Mouse (Mus musculus) left cerebral cortex, adult 8-10 months (tissue): ENCODE results near the gene Tll2. TPM values are rescaled to one million over a fixed set of nuclear protein-coding genes. Genes with fewer than 3 reads are reported as not detected.

Experiments used
- DNase-seq, 2 experiments: peaks; one replicate each; pipeline ENCODE4 v3.0.0; 2022; ENCODE audit warnings: low spot score in 2 of 2
- total RNA-seq, 4 experiments: library from RNA; stranded (reverse); gene quantifications; 2 replicates each; pipeline ENCODE4 v1.2.4; 2022

Tll2 gene
- under 1 TPM; 0.64 to 0.96 (median 0.80) TPM for total RNA-seq

DNA sequence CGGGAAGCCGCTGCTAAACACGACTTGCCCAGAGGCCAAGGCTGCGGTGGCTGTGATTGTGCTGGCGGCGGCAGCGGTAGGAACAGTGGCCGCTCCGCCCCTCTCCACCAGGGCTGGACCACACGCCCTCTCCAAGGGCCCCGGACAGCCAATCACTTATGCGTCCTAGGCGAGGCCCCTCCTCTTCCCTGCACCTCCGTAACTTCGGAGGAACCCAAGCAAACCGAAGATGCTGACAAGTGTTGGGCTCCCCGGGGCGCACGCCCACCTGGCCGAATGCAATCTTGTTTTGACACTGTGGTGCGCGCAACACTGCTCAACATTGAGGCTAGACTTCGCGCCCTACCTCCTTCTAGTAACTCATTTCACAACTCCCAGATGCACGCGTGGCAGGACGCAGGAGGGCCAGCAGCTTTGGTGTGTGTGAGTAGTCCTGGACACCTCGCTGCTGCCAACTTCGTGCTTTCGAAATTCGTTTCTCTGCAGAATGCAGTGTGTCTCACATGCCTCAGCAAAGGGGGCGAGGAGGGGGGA, at the start of gene Tll2:
Gene Tll2, minus strand, starts transcription at position 25 of the 534 bp plus-strand sequence.
- DNase-seq, result peak in 1 of 2 experiments; percentile 18

DNA sequence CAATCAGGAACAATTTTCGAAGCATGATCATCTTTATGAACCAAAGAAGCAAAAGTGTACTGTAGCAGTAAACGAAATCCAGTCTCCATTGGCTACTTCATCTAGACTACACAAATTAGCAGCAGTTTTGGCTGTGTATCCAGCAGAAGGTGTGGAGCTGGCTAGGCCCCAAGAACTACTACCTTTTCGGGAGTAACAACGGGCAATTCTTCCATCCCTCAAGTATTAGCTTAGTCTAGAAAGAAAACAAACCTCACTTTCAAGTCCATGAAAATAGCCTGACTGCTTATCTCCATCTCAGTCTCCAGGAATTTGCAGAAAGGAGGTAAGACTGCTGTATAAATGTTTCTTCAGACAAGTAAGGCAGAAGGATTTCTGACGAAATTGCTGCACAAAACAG, 47.9 kb upstream of the Tll2 start:
- no peak for DNase-seq

GRCm38 (mm10) chr19:41248968-41249367, 42.3 kb upstream of the Tll2 start:
- DNase-seq, result no peak

DNA sequence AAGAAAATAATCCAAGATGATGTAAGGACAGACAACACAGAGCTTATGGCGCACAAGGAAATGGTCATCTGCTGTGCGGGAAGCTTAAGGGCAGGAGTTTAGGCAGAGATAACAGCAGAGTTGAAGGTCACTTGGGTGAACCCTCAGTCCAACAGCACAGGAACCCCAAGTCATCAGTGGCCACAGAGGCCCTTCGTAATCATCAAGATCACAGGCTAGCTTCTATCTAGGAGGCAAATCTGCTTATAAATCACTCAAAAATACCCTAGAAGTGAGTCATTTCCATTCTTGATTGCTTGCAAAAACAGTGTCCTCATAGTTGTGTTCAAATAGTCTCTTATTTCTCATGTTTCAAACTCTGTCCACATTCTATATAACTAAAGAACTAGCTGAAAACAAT, 41.6 kb upstream of the Tll2 start:
- no peak for DNase-seq

DNA sequence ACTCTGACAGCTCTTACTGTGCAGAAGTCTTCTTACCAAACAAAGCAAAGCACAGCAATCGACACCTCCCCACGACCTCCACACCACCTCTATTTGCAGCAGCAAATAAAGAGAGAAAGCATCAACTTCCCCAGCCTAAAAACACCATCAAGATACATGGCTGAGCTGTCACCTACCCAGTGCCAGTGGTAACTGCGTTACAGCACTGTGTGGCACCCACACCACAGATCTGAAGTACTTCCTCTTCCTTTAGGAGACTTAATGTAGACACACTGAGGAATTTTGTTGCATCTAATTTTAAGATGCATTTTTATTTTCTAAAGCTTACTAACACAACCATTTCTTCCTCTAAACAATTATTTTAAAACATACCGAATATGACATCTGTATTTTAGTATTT, 39.6 kb upstream of the Tll2 start:
- DNase-seq, result no peak

DNA sequence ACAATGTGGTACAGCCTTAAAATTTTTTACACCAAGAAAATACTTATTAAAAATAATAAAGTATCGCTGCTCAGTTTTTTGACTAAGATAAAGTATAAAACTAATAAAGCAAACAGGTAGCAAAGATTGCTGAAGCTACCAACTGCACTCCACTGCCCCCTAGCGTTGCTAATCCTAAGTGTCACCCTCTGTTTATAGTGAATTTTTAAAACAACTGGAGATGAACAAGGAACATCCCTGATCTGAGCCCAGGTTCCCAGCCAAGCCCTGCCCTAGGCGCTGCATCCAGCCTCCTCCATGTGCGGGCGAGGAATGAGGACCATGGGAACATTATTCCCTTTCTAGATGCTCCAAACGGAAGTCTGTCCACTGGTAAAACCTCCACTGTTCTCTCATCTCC, 37.9 kb upstream of the Tll2 start:
- DNase-seq, result peak in 1 of 2 experiments; percentile 11

GRCm38 (mm10) chr19:41241997-41242396, 35.4 kb upstream of the Tll2 start:
- no peak for DNase-seq

DNA sequence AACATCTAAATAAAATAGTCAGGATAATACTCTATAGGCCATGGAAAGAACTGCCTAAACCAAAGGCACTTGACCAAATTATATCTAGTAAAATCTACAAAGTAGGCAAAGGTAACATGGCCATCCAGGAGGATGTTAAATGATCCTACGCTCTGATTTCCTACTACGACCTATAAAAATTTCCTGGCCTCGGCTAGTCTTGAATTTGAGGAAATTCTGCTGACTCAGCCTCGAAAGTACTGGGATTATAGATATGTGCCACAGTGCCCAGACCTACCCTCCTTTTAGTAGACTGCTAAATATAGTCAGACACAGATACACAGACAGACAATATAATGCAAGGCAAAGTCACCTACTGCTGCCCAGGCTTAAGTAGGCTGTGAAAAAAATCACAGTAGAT, 27.1 kb upstream of the Tll2 start:
- DNase-seq, result no peak

DNA sequence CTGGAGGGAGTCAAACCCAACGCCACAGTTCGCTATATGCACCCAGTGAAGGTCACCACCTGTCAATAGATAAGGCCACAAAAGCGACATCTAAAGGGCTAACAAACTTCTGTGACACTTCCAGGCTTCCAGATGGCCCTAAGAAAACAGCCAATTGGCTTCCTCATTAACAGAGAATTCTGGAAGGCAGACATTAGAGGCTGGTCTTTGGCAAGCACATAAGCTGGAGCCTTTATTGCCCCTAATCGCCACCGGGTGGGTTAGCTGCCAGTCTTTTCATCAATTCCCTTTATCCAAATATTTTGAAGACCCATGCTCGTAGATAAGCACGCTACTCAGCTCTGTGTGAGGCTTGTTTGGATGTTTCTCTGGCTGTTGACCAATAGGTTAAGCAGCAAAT, 1.7 kb upstream of the Tll2 start:
- DNase-seq, result no peak

DNA sequence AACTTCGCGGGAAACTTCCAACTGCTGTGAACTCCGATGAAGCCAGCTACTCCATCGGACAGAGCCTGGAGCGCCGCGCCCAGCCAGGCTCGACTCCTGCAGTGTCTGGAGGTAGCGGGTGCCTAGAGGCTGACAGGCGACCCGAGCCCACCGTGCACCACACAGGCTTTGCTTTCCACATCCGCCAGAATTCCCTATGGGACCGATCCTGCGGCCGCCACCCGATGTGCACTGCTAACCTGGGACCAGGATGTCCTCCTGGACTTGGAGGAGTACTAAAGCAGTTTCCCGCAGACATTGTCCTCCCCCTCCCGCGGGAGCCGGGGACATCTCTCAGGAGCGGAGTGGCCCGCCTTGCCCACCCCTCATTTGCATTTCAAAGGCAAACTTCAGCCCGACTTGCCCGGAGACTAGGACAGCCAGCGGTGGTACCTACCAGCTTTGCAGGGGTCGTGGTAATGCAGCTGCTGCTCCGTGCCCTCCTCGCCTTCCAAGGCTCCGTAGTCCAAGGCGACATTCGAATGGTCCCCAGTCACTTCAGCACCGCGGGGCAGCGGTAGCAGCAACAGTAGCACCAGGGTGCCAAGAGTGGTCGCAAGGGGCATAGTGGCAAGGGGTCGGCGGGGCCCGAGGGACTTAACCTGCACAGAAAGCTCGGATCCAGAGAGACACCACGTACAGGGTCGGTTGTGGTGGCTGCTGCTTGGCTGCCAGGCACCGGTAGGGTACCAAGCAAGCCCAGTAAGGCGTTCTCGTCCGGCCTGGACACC, 409 bp downstream of the Tll2 start:
- no peak for DNase-seq

- peak in 1 of 2 experiments; percentile 21 for DNase-seq
Measured at GRCm38 (mm10) chr19:41204159-41205081, 2.2 kb downstream of the Tll2 start.

DNA sequence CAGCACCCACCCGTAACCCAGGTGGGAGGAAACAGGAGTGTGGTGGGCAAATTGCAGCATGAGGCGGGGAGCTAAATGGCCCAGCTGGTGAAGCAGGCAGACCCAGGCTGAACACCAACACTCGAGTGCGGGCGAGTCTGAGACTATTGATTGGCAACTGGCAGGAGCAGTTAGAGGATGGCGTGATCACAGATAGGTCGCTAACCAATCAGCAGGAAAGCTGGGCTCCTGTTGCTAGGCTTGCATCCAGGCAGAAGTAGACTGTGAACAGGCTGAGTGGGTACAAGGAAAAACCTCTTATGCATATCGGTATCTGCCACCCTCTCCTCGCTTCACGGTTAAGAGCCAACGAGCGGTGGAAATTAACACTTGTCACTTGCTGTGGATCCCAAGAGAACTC, 9.0 kb downstream of the Tll2 start:
- DNase-seq, result peak in 1 of 2 experiments; percentile 57

GRCm38 (mm10) chr19:41193379-41193778, 13.3 kb downstream of the Tll2 start:
- DNase-seq, result no peak

GRCm38 (mm10) chr19:41192953-41193352, 13.7 kb downstream of the Tll2 start:
- no peak for DNase-seq

DNA sequence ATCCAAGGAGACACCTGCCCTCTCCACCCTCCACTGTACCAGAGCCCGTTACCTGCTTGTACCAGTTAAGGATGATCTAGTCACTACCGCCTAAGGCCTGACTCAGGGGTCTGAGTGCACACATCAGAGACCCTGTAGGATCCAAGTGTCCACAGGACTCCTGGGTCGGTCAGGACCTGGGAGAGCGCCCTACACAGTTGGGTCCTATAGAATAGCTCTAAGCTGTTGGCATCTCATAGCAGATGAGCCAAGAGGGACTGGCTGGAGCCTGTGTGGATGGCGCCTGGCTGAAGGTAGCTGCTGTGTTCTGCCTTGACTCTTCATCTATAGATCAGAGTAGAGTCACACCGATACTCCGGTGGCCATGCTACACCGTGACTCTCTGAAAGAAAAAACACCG, 14.9 kb downstream of the Tll2 start:
- DNase-seq, result no peak

- no peak for DNase-seq
Measured at GRCm38 (mm10) chr19:41190876-41191434, 15.7 kb downstream of the Tll2 start.

- no peak for DNase-seq
Measured at GRCm38 (mm10) chr19:41177331-41177730, 29.3 kb downstream of the Tll2 start.

- DNase-seq, result no peak
Measured at GRCm38 (mm10) chr19:41176881-41177280, 29.8 kb downstream of the Tll2 start.

GRCm38 (mm10) chr19:41165914-41166235, 40.8 kb downstream of the Tll2 start:
- DNase-seq, result no peak

- DNase-seq, result no peak
Measured at GRCm38 (mm10) chr19:41165144-41165913, 41.3 kb downstream of the Tll2 start.

DNA sequence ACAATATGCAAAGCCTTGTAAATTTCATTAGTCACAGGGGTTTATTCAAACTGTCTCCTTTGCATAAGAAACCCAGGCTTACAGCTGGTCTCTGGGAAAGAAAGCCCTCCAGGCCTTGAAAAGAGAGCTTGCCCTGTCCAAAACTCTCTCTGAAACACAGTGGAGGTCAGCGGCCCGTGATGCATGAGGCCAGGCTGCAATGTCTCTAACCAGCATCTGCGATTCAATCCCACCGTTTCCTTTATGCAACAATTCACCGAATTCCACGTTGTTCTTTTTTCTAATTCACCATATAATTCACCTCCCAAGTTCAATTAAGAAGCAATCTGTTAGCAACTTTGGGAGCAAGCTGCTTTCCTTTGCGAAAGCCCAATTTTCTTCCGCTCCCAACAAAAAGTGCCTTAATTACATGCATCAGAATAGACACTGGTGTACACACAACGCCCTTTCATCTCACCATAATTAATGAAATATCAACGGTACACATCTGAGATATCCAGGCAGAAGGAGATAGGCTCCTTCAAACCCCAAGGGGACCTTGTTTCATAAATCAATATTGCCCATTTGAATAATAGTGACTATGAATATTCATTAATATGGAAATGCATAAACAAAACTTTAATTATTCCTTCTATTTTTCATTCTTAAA, 42.1 kb downstream of the Tll2 start:
- no peak for DNase-seq
